ENCODE assay signal across 8 mouse cellular contexts in genomic region chr8:85700751-85701351, GRCm38 (mm10). TPM values are rescaled to one million over a fixed set of nuclear protein-coding genes. Genes with fewer than 3 reads are reported as not detected.
DNase-seq lines count a peak whose midpoint lies in the region; ATAC-seq lines count a peak whose summit lies in the region.

Neto2 (minus strand) TSS chr8:85700924.

- H3K27me3 ChIP-seq in intestine, embryonic 16.5 days (replicated peaks; ENCODE audit: control insufficient read depth, insufficient read depth, low read length) = no peaks in the 10 kb centered on the region
- H3K27me3 ChIP-seq in midbrain, embryonic 10.5 days (ENCODE audit: low read depth, poor library complexity, severe bottlenecking) = peaks cover 24% of the 10 kb centered on the region

- peak; percentile 88 for DNase-seq in adrenal gland, adult 2 months
- DNase-seq in embryo, embryonic 11 days = peak; percentile 92
- DNase-seq in gastrocnemius, postnatal 25 days = peak; percentile 73
- peak; percentile 75 to 87 for DNase-seq in left cerebral cortex, postnatal 36 days (ENCODE audit: low spot score in 2 of 2)
- peak; percentile 77 for DNase-seq in midbrain, embryonic 10.5 days (ENCODE audit: low spot score)
- DNase-seq in right cerebral cortex, postnatal 4 days = peak; percentile 87
- DNase-seq in yolk sac, embryonic 10.5 days (ENCODE audit: low spot score) = peak; percentile 70

- H3K27ac ChIP-seq in intestine, embryonic 16.5 days (ENCODE audit: low read length) = peak within 1 kb of the TSS; percentile 61
- peak within 1 kb of the TSS; percentile 98 for H3K27ac ChIP-seq in midbrain, embryonic 10.5 days (replicated peaks)

- peak within 1 kb of the TSS; percentile 78 for H3K9ac ChIP-seq in intestine, embryonic 16.5 days (ENCODE audit: low read depth, low read length)

- H3K4me1 ChIP-seq in intestine, embryonic 16.5 days (ENCODE audit: control insufficient read depth, insufficient read depth, low read length) = 0 out of 2 replicates have a peak, but pooled peaks cover 4% of the 10 kb centered on the region
- peaks cover 14% of the 10 kb centered on the region for H3K4me1 ChIP-seq in midbrain, embryonic 10.5 days

- 5% methylated on average over 50 of the region's 65 CpGs for WGBS in intestine, embryonic 16.5 days
- WGBS in midbrain, embryonic 10.5 days = 6% methylated on average over 60 of the region's 65 CpGs

- no peaks in the 10 kb centered on the region for H3K9me3 ChIP-seq in intestine, embryonic 16.5 days (ENCODE audit: control insufficient read depth, low read length)
- no peaks in the 10 kb centered on the region for H3K9me3 ChIP-seq in midbrain, embryonic 10.5 days (replicated peaks)

- H3K4me3 ChIP-seq in intestine, embryonic 16.5 days (ENCODE audit: low read length) = peak within 1 kb of the TSS; percentile 75
- H3K4me3 ChIP-seq in midbrain, embryonic 10.5 days = peak within 1 kb of the TSS; percentile 81

- peak; percentile 91 for ATAC-seq in intestine, embryonic 16.5 days

- no peaks in the 10 kb centered on the region for H3K36me3 ChIP-seq in intestine, embryonic 16.5 days (ENCODE audit: control insufficient read depth, insufficient read depth, low read length)
- H3K36me3 ChIP-seq in midbrain, embryonic 10.5 days = no peaks in the 10 kb centered on the region

- intact Hi-C loops in left cerebral cortex, postnatal 36 days (cut with DNase I) = loop anchor here (1.0 to 5.0 kb wide), 3 partner anchors 776 to 884 kb away; no protein-coding TSS in a partner anchor

- H3K4me2 ChIP-seq in intestine, embryonic 16.5 days (ENCODE audit: low read depth, low read length) = peak within 1 kb of the TSS; percentile 99

RNA-seq across cellular contexts. Expression of gene Neto2, which starts in this region (rescaled TPM):
- total RNA-seq in adrenal gland, adult 2 months (2021) = 1 to 10 TPM; 3.0 to 6.5 TPM
- polyA plus RNA-seq in adrenal gland, adult 2 months (2012; rRNA removed) = 0.16 and 0.49 TPM in 2 replicates
- total RNA-seq in gastrocnemius, postnatal 25 days (2021) = 1 to 10 TPM; 1.2 to 1.3 TPM
- 3.0 and 3.6 TPM in 2 replicates for polyA plus RNA-seq in intestine, embryonic 16.5 days (2015; fragmentation: Nextera tagmentation; extraction: Ambion mirVana)
- total RNA-seq in left cerebral cortex, postnatal 36 days (2021) = 10 to 100 TPM; 61.4 to 66.7 TPM
- polyA plus RNA-seq in midbrain, embryonic 10.5 days (2016; fragmentation: Nextera tagmentation; extraction: Ambion mirVana) = 16.8 and 21.3 TPM in 2 replicates

Comparison
In these comparisons a context has a peak if more than half of its experiments do, and no peak if none do; other contexts are left out.
1. Peak in every context shown above with its lines: DNase-seq, ATAC-seq, H3K4me3 ChIP-seq and H3K27ac ChIP-seq.
2. RNA of gene Neto2 (total RNA-seq): 61.4 to 66.7 TPM in left cerebral cortex, postnatal 36 days; 3.0 to 6.5 TPM in adrenal gland, adult 2 months and 1.2 to 1.3 TPM in gastrocnemius, postnatal 25 days; every median in the first group is over 4 times any median in the second.